ENCODE assay signal across 16 mouse cellular contexts in the genomic region with DNA sequence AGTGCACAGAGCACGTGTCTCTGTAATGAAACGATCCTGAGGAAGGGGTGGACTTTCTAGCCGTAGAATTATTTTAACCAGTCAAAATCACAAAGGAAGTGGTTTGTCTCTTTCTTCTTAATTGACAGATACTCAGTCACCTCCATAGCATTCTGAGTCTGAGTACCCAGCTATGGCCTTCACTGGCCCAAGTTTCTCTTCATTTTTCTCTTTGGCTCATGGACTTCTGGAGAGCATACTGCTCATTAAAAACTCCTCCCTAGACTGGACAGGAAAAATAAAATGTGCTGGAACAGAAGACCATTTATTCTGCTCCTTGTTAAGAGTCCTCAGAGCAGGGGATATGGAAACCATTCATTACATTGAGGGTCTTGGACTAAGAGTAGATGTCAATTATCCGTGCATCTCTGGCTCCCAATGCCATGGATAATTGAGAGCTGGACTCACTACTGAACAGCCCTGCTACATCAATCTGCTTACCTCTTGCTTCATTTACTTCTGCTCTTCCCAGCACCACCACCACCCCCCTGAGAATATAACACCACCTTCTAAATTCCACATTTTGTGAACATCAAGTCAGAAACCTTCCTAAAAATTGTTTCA.
"Had no signal": no experiment of that assay in that cellular context is flagged by ENCODE, and none has a peak within 500 bp of the region (broad histone marks: within the 10 kb centered on the region; RNA-seq: fewer than 3 reads in every experiment).

No protein-coding gene starts in this region.

- H3K4me3 ChIP-seq: kidney, embryonic 15.5 days; limb, embryonic 13.5 days; liver, embryonic 13.5 days had no signal

- H3K9ac ChIP-seq: kidney, embryonic 15.5 days; limb, embryonic 13.5 days; liver, embryonic 13.5 days had no signal

- H3K9me3 ChIP-seq: kidney, embryonic 15.5 days; limb, embryonic 13.5 days; liver, embryonic 13.5 days had no signal

- H3K36me3 ChIP-seq: kidney, embryonic 15.5 days; limb, embryonic 13.5 days; liver, embryonic 13.5 days had no signal

- DNase-seq: kidney, adult 8-10 months; kidney, postnatal 10 days; kidney, postnatal 36 days; left cerebral cortex, postnatal 4 days; liver, embryonic 13.5 days; lung, adult 2 months; lung, postnatal 14 days; lung, postnatal 4 days; midbrain, embryonic 14.5 days; right cerebral cortex, postnatal 4 days; thymus, adult 2 months; thymus, postnatal 14 days had no signal

- H3K27me3 ChIP-seq: kidney, embryonic 15.5 days; limb, embryonic 13.5 days; liver, embryonic 13.5 days had no signal

- H3K4me1 ChIP-seq: kidney, embryonic 15.5 days; liver, embryonic 13.5 days had no signal

- H3K27ac ChIP-seq: kidney, embryonic 15.5 days; limb, embryonic 13.5 days; liver, embryonic 13.5 days; stomach, postnatal 0 days had no signal

- H3K4me2 ChIP-seq: kidney, embryonic 15.5 days; limb, embryonic 13.5 days; liver, embryonic 13.5 days; midbrain, embryonic 11.5 days had no signal
